Mouse (Mus musculus) G1E (cell line): ENCODE measurements at regions not wholly inside any gene's neighbourhood (a gene's known extent, or its start where the extent isn't known, plus 50 kb on each side); places are given as distances from the start of the nearest gene placed in this dataset.

Source experiments
- ATAC-seq: 2 replicates; pipeline ENCODE4 v1.8.0; 2016; ENCODE audit warnings: mild to moderate bottlenecking; ENCODE audit not compliant: insufficient number of reproducible peaks, poor library complexity, low FRiP score, severe bottlenecking; ENCODE audit errors: extremely low read depth
- DNase-seq: peaks from one replicate; pipeline ENCODE4 v3.0.0; 2012; ENCODE audit warnings: low spot score
- H3K27me3 ChIP-seq: 2 replicates; pipeline ENCODE4 v1.6.1; 2012; ENCODE audit warnings: mild to moderate bottlenecking, low read length, inconsistent platforms; ENCODE audit not compliant: insufficient read depth
- H3K36me3 ChIP-seq: replicated peaks from 2 replicates; pipeline ENCODE3; 2012; ENCODE audit warnings: mild to moderate bottlenecking, inconsistent platforms
- H3K4me1 ChIP-seq: 2 replicates; pipeline ENCODE4 v1.6.1; 2012; ENCODE audit warnings: low read depth, low read length, inconsistent platforms, mixed read lengths; ENCODE audit not compliant: insufficient read depth
- H3K4me3 ChIP-seq: 2 replicates; pipeline ENCODE4 v1.5.1; 2012; ENCODE audit warnings: low read depth, mild to moderate bottlenecking, inconsistent platforms, low read length, moderate library complexity, mixed read lengths
- H3K9me3 ChIP-seq: replicated peaks from 2 replicates; pipeline ENCODE4 v1.6.1; 2012; ENCODE audit warnings: inconsistent platforms
- CTCF ChIP-seq: IDR thresholded peaks from 2 replicates; pipeline ENCODE4 v1.5.1; 2012; ENCODE audit warnings: low read depth, low read length, inconsistent platforms, mixed read lengths
- GATA1 ChIP-seq: IDR thresholded peaks from 2 replicates; pipeline ENCODE4 v1.6.1; 2012; ENCODE audit warnings: borderline replicate concordance, low read length, inconsistent platforms, mixed read lengths
- GATA2 ChIP-seq: IDR thresholded peaks from 2 replicates; pipeline ENCODE4 v1.6.1; 2012; ENCODE audit warnings: low read depth, low read length, inconsistent platforms, borderline replicate concordance
- POLR2AphosphoS5 ChIP-seq: IDR thresholded peaks from 2 replicates; pipeline ENCODE4 v1.6.1; 2012; ENCODE audit warnings: low read depth, low read length, inconsistent platforms; ENCODE audit not compliant: insufficient replicate concordance
- TAL1 ChIP-seq: conservative IDR thresholded peaks from 2 replicates; pipeline ENCODE4 v1.6.1; 2012; ENCODE audit warnings: low read depth, low read length, inconsistent platforms, mixed read lengths

GRCm38 (mm10) chr8:12103296-12103695, 175.3 kb upstream of the A230072I06Rik start:
- Histone ChIP-seq H3K9me3 (no peaks in the 10 kb centered on the region), H3K27me3 (no peaks in the 10 kb centered on the region), H3K4me3 (no peak overlapping the region), H3K36me3 (no peaks in the 10 kb centered on the region), H3K4me1 (no peaks in the 10 kb centered on the region)
- ATAC-seq (no peak), DNase-seq (no peak)
- no peak for TF ChIP-seq GATA2
- TF ChIP-seq POLR2AphosphoS5: no peak
- no peak for TF ChIP-seq GATA1
- TF ChIP-seq CTCF: no peak
- no peak for TF ChIP-seq TAL1

- H3K9me3 ChIP-seq: no peaks in the 10 kb centered on the region
- H3K27me3 ChIP-seq: no peaks in the 10 kb centered on the region
- TF ChIP-seq TAL1: no peak
- no peak for TF ChIP-seq POLR2AphosphoS5
- TF ChIP-seq GATA2: no peak
- no peak for TF ChIP-seq CTCF
- TF ChIP-seq GATA1: no peak
- no peak for DNase-seq
- H3K36me3 ChIP-seq: no peaks in the 10 kb centered on the region
- no peaks in the 10 kb centered on the region for H3K4me1 ChIP-seq
- ATAC-seq: no peak
- no peak overlapping the region for H3K4me3 ChIP-seq
These were observed 173.3 kb upstream of the A230072I06Rik start for GRCm38 (mm10) chr8:12105106-12105901.

GRCm38 (mm10) chr8:12108578-12108977, 170.0 kb upstream of the A230072I06Rik start:
- no peaks in the 10 kb centered on the region for H3K9me3 ChIP-seq
- TF ChIP-seq TAL1 (no peak), CTCF (no peak)
- no peak for ATAC-seq
- H3K27me3 ChIP-seq: peaks cover 2% of the 10 kb centered on the region; the same call in 1 of the 2 replicates
- H3K36me3 ChIP-seq: no peaks in the 10 kb centered on the region
- no peak for DNase-seq
- no peaks in the 10 kb centered on the region for H3K4me1 ChIP-seq
- no peak overlapping the region for H3K4me3 ChIP-seq

GRCm38 (mm10) chr8:12111626-12112025, 167.0 kb upstream of the A230072I06Rik start:
- Histone ChIP-seq H3K9me3 (no peaks in the 10 kb centered on the region), H3K4me3 (no peak overlapping the region), H3K4me1 (no peaks in the 10 kb centered on the region), H3K27me3 (peaks cover 2% of the 10 kb centered on the region; the same call in 1 of the 2 replicates), H3K36me3 (no peaks in the 10 kb centered on the region)
- ATAC-seq: no peak
- no peak for DNase-seq
- TF ChIP-seq CTCF (no peak), TAL1 (no peak), GATA2 (no peak), POLR2AphosphoS5 (no peak), GATA1 (no peak)

- Histone ChIP-seq H3K9me3 (no peaks in the 10 kb centered on the region), H3K4me1 (no peaks in the 10 kb centered on the region), H3K36me3 (no peaks in the 10 kb centered on the region), H3K4me3 (no peak overlapping the region), H3K27me3 (peaks cover 2% of the 10 kb centered on the region; the same call in 1 of the 2 replicates)
- DNase-seq (no peak), ATAC-seq (no peak)
- TF ChIP-seq GATA1 (no peak), TAL1 (no peak), POLR2AphosphoS5 (no peak)
These were observed 165.6 kb upstream of the A230072I06Rik start for GRCm38 (mm10) chr8:12113023-12113422.

GRCm38 (mm10) chr8:12126374-12127001, 152.1 kb upstream of the A230072I06Rik start:
- no peaks in the 10 kb centered on the region for H3K9me3 ChIP-seq
- no peaks in the 10 kb centered on the region for H3K27me3 ChIP-seq
- no peak for TF ChIP-seq GATA2
- no peak for TF ChIP-seq GATA1
- no peak for TF ChIP-seq CTCF
- no peak for TF ChIP-seq TAL1
- no peak for TF ChIP-seq POLR2AphosphoS5
- ATAC-seq (no peak), DNase-seq (no peak)
- no peak overlapping the region for H3K4me3 ChIP-seq
- no peaks in the 10 kb centered on the region for H3K36me3 ChIP-seq
- no peaks in the 10 kb centered on the region for H3K4me1 ChIP-seq
